13 mouse cellular contexts compared by ENCODE assay signal in genomic region chr13:53068461-53068860, GRCm38 (mm10).
DNase-seq lines count a peak whose midpoint lies in the region; ATAC-seq lines count a peak whose summit lies in the region.
"Had no signal": no experiment of that assay in that cellular context is flagged by ENCODE, and none has a peak within 500 bp of the region (broad histone marks: within the 10 kb centered on the region; RNA-seq: fewer than 3 reads in every experiment).

No protein-coding gene starts in this region.

- H3K27ac ChIP-seq in kidney, embryonic 16.5 days (ENCODE audit: low read length), result no peak overlapping the region
- no peak overlapping the region for H3K27ac ChIP-seq in kidney, embryonic 14.5 days (ENCODE audit: low read depth, low read length)
- H3K27ac ChIP-seq: embryonic facial prominence, embryonic 13.5 days; hindbrain, postnatal 0 days; liver, embryonic 14.5 days; midbrain, embryonic 13.5 days had no signal

- ATAC-seq in kidney, embryonic 16.5 days (ENCODE audit: low FRiP score, low TSS enrichment), result peak; percentile 31; the same call in 1 of the 2 replicates
- ATAC-seq in kidney, embryonic 14.5 days (ENCODE audit: low FRiP score, low TSS enrichment), result no peak
- ATAC-seq: hindbrain, postnatal 0 days; midbrain, embryonic 13.5 days had no signal

- intact Hi-C loops in heart, postnatal 25 days (cut with DNase I), result loop anchor here (2.0 kb wide), 1 partner anchor 60 kb away; no protein-coding TSS in a partner anchor

- peak; percentile 79 for DNase-seq in heart, adult 11 months
- DNase-seq in heart, postnatal 25 days (ENCODE audit: low spot score), result no peak
- DNase-seq in kidney, postnatal 25 days, result peak; percentile 43 to 80
- peak; percentile 45 for DNase-seq in yolk sac, embryonic 10.5 days (ENCODE audit: low spot score)
- no peak for DNase-seq in layer of hippocampus, adult 9-10 months (ENCODE audit: low spot score)
- DNase-seq in cerebellum, postnatal 25 days, result no peak

- 39% methylated on average over 8 of the region's 8 CpGs for WGBS in kidney, embryonic 16.5 days
- whole genome bisulfite sequencing in kidney, embryonic 14.5 days, result 39% methylated on average over 8 of the region's 8 CpGs

- no peaks in the 10 kb centered on the region for H3K27me3 ChIP-seq in kidney, embryonic 16.5 days (ENCODE audit: insufficient read depth, low read length)
- no peaks in the 10 kb centered on the region for H3K27me3 ChIP-seq in kidney, embryonic 14.5 days (ENCODE audit: control insufficient read depth, insufficient read depth, low read length)
- H3K27me3 ChIP-seq: embryonic facial prominence, embryonic 13.5 days had no signal

- no peak overlapping the region for H3K9ac ChIP-seq in kidney, embryonic 16.5 days (replicated peaks; ENCODE audit: low read length)
- no peak overlapping the region for H3K9ac ChIP-seq in kidney, embryonic 14.5 days (ENCODE audit: low read depth, low read length)
- H3K9ac ChIP-seq: embryonic facial prominence, embryonic 13.5 days; liver, embryonic 14.5 days; midbrain, embryonic 13.5 days had no signal

- peaks cover 15% of the 10 kb centered on the region for H3K4me1 ChIP-seq in kidney, embryonic 16.5 days (ENCODE audit: insufficient read depth, low read length)
- no peaks in the 10 kb centered on the region for H3K4me1 ChIP-seq in kidney, embryonic 14.5 days (ENCODE audit: control insufficient read depth, insufficient read depth, low read length)

- no peaks in the 10 kb centered on the region for H3K9me3 ChIP-seq in kidney, embryonic 16.5 days (ENCODE audit: low read length)
- H3K9me3 ChIP-seq in kidney, embryonic 14.5 days (ENCODE audit: control insufficient read depth, low read length), result no peaks in the 10 kb centered on the region
- H3K9me3 ChIP-seq: embryonic facial prominence, embryonic 13.5 days; midbrain, embryonic 13.5 days had no signal

- no peak overlapping the region for H3K4me2 ChIP-seq in kidney, embryonic 16.5 days (replicated peaks; ENCODE audit: low read depth, low read length)
- no peak overlapping the region for H3K4me2 ChIP-seq in kidney, embryonic 14.5 days (replicated peaks; ENCODE audit: low read depth, low read length)
- H3K4me2 ChIP-seq: heart, embryonic 11.5 days; midbrain, embryonic 13.5 days had no signal

- no peaks in the 10 kb centered on the region for H3K36me3 ChIP-seq in kidney, embryonic 16.5 days (ENCODE audit: insufficient read depth, low read length)
- H3K36me3 ChIP-seq in kidney, embryonic 14.5 days (ENCODE audit: control insufficient read depth, insufficient read depth, low read length), result no peaks in the 10 kb centered on the region
- H3K36me3 ChIP-seq: embryonic facial prominence, embryonic 13.5 days; midbrain, embryonic 13.5 days had no signal

- no peak overlapping the region for H3K4me3 ChIP-seq in kidney, embryonic 16.5 days (ENCODE audit: low read length)
- H3K4me3 ChIP-seq in kidney, embryonic 14.5 days (ENCODE audit: low read length), result no peak overlapping the region
- H3K4me3 ChIP-seq: embryonic facial prominence, embryonic 13.5 days; midbrain, embryonic 13.5 days had no signal

Comparison
In these comparisons a context has a peak if more than half of its experiments do, and no peak if none do; other contexts are left out.
1. DNase-seq: peak in heart, adult 11 months (single experiment), kidney, postnatal 25 days (2 of 2) and yolk sac, embryonic 10.5 days (single experiment); none in heart, postnatal 25 days (single experiment), layer of hippocampus, adult 9-10 months (single experiment) and cerebellum, postnatal 25 days (0 of 2).